In genomic region chr9:20878710-20879065, GRCm38 (mm10) we compare ENCODE assay signal across 8 mouse cellular contexts. TPM values are rescaled to one million over a fixed set of nuclear protein-coding genes. Genes with fewer than 3 reads are reported as not detected.
A peak's percentile ranks its signal among the peaks of the same experiment; 100 is the strongest.
DNase-seq lines count a peak whose midpoint lies in the region; ATAC-seq and TF ChIP-seq lines count a peak whose summit lies in the region.

No protein-coding gene starts in this region.

- WGBS in kidney, embryonic 14.5 days, result 20% methylated on average over 10 of the region's 10 CpGs
- WGBS in forebrain, embryonic 10.5 days, result 17% methylated on average over 10 of the region's 10 CpGs
- 23% methylated on average over 10 of the region's 10 CpGs for WGBS in limb, embryonic 10.5 days
- WGBS in neural tube, embryonic 12.5 days, result 20% methylated on average over 10 of the region's 10 CpGs

- no peak for DNase-seq in kidney, adult 8-10 months
- no peak for DNase-seq in ES-E14 (ENCODE audit: low read depth, low spot score)
- DNase-seq in forebrain, embryonic 10.5 days (ENCODE audit: extremely low spot score, low spot score), result no peak
- no peak for DNase-seq in limb, embryonic 10.5 days (ENCODE audit: low spot score)
- no peak for DNase-seq in layer of hippocampus, adult 9-10 months (ENCODE audit: low spot score)
- DNase-seq in right cerebral cortex, postnatal 36 days (ENCODE audit: low spot score in 2 of 2), result no peak

- no peaks in the 10 kb centered on the region for H3K36me3 ChIP-seq in kidney, embryonic 14.5 days (ENCODE audit: control insufficient read depth, insufficient read depth, low read length)
- peaks cover 2% of the 10 kb centered on the region; the same call in 1 of the 2 replicates for H3K36me3 ChIP-seq in ES-E14 (ENCODE audit: control insufficient read depth, insufficient read depth, low read length, poor library complexity, severe bottlenecking)
- no peaks in the 10 kb centered on the region for H3K36me3 ChIP-seq in forebrain, embryonic 10.5 days (replicated peaks)
- H3K36me3 ChIP-seq in limb, embryonic 10.5 days, result no peaks in the 10 kb centered on the region
- no peaks in the 10 kb centered on the region for H3K36me3 ChIP-seq in neural tube, embryonic 12.5 days

- H3K4me2 ChIP-seq in kidney, embryonic 14.5 days (replicated peaks; ENCODE audit: low read depth, low read length), result peak overlapping the region; percentile 70
- H3K4me2 ChIP-seq in neural tube, embryonic 12.5 days (replicated peaks), result peak overlapping the region; percentile 64

- no peaks in the 10 kb centered on the region for H3K9me3 ChIP-seq in kidney, embryonic 14.5 days (ENCODE audit: control insufficient read depth, low read length)
- H3K9me3 ChIP-seq in ES-E14 (ENCODE audit: control insufficient read depth, insufficient read depth, low read depth, low read length), result no peaks in the 10 kb centered on the region
- H3K9me3 ChIP-seq in forebrain, embryonic 10.5 days, result 0 out of 2 replicates have a peak, but pooled peaks cover 6% of the 10 kb centered on the region
- H3K9me3 ChIP-seq in limb, embryonic 10.5 days (replicated peaks), result 0 out of 2 replicates have a peak, but pooled peaks cover 1% of the 10 kb centered on the region
- H3K9me3 ChIP-seq in neural tube, embryonic 12.5 days, result no peaks in the 10 kb centered on the region

- peak overlapping the region; percentile 88 for H3K27ac ChIP-seq in kidney, embryonic 14.5 days (ENCODE audit: low read depth, low read length)
- H3K27ac ChIP-seq in ES-E14 (ENCODE audit: insufficient read depth, low read depth, low read length, poor library complexity, severe bottlenecking), result peak overlapping the region; percentile 68
- H3K27ac ChIP-seq in forebrain, embryonic 10.5 days, result peak overlapping the region; percentile 95
- H3K27ac ChIP-seq in limb, embryonic 10.5 days, result peak overlapping the region; percentile 90
- peak overlapping the region; percentile 65 for H3K27ac ChIP-seq in neural tube, embryonic 12.5 days

- peak; percentile 7 for ATAC-seq in kidney, embryonic 14.5 days (ENCODE audit: low FRiP score, low TSS enrichment)
- ATAC-seq in neural tube, embryonic 12.5 days (ENCODE audit: low FRiP score, low read depth), result peak; percentile 14

- peak overlapping the region; percentile 45 for H3K4me3 ChIP-seq in kidney, embryonic 14.5 days (ENCODE audit: low read length)
- peak overlapping the region; percentile 66 for H3K4me3 ChIP-seq in ES-E14 (ENCODE audit: insufficient read depth in 1 of 2, low read depth in 1 of 2, low read length in 2 of 2, poor library complexity in 1 of 2, severe bottlenecking in 1 of 2)
- H3K4me3 ChIP-seq in forebrain, embryonic 10.5 days, result peak overlapping the region; percentile 59
- H3K4me3 ChIP-seq in limb, embryonic 10.5 days, result peak overlapping the region; percentile 57
- peak overlapping the region; percentile 34 for H3K4me3 ChIP-seq in neural tube, embryonic 12.5 days

- in situ Hi-C loops in ES-E14 (cut with MboI; ENCODE audit: low sequenced_read_pairs in 2 of 2, unreplicated experiment in 2 of 2), result no loop called here

- no peaks in the 10 kb centered on the region for H3K27me3 ChIP-seq in kidney, embryonic 14.5 days (ENCODE audit: control insufficient read depth, insufficient read depth, low read length)
- no peaks in the 10 kb centered on the region; the same call in 1 of the 2 replicates for H3K27me3 ChIP-seq in forebrain, embryonic 10.5 days (ENCODE audit: poor library complexity, severe bottlenecking)
- H3K27me3 ChIP-seq in limb, embryonic 10.5 days (ENCODE audit: low read depth, poor library complexity, severe bottlenecking), result no peaks in the 10 kb centered on the region
- H3K27me3 ChIP-seq in neural tube, embryonic 12.5 days (replicated peaks), result no peaks in the 10 kb centered on the region; the same call in 1 of the 2 replicates

- H3K9ac ChIP-seq in kidney, embryonic 14.5 days (ENCODE audit: low read depth, low read length), result peak overlapping the region; percentile 73
- H3K9ac ChIP-seq in ES-E14 (ENCODE audit: insufficient read depth, low read depth, low read length, poor library complexity, severe bottlenecking), result peak overlapping the region; percentile 84
- H3K9ac ChIP-seq in neural tube, embryonic 12.5 days, result peak overlapping the region; percentile 48

- H3K4me1 ChIP-seq in kidney, embryonic 14.5 days (ENCODE audit: control insufficient read depth, insufficient read depth, low read length), result no peaks in the 10 kb centered on the region
- peaks cover 0 to 8% of the 10 kb centered on the region in 2 experiments; a peak in 2 of 4 replicates for H3K4me1 ChIP-seq in ES-E14 (ENCODE audit: control insufficient read depth in 2 of 2, insufficient read depth in 2 of 2, low read length in 2 of 2, poor library complexity in 1 of 2)
- peaks cover 16% of the 10 kb centered on the region for H3K4me1 ChIP-seq in forebrain, embryonic 10.5 days
- peaks cover 18% of the 10 kb centered on the region for H3K4me1 ChIP-seq in limb, embryonic 10.5 days
- H3K4me1 ChIP-seq in neural tube, embryonic 12.5 days, result peaks cover 3% of the 10 kb centered on the region; the same call in 1 of the 2 replicates

TF ChIP-seq in ES-E14, 5 proteins besides CTCF, POLR2A, EP300 and RAD21:
- TF ChIP-seq ZNF384 (IDR thresholded peaks at IDR 0.05; ENCODE audit: low read depth, low read length) (no peak), ZC3H11A (IDR thresholded peaks at IDR 0.05; ENCODE audit: borderline replicate concordance, low read depth, low read length) (no peak), CHD2 (IDR thresholded peaks at IDR 0.05; ENCODE audit: low read depth, low read length) (no peak)

RNA-seq across cellular contexts. Expression of gene Angptl6, which starts 0.8 kb away (rescaled TPM):
- polyA plus RNA-seq in kidney, embryonic 14.5 days (2014; fragmentation: Nextera tagmentation; extraction: Ambion mirVana), result 2.0 and 2.2 TPM in 2 replicates
- total RNA-seq in ES-E14 (2012; rRNA removed), result 4.1 and 4.4 TPM in 2 replicates
- polyA plus RNA-seq in forebrain, embryonic 10.5 days (2016; fragmentation: Nextera tagmentation; extraction: Ambion mirVana), result 4.4 and 5.1 TPM in 2 replicates
- polyA plus RNA-seq in limb, embryonic 10.5 days (2016; fragmentation: Nextera tagmentation; extraction: Ambion mirVana), result 2.4 and 2.9 TPM in 2 replicates
- 5.8 and 6.7 TPM in 2 replicates for polyA plus RNA-seq in neural tube, embryonic 12.5 days (2016; fragmentation: Nextera tagmentation; extraction: Ambion mirVana)

RNA-seq across cellular contexts. Expression of gene Ppan, which starts 9.3 kb away (rescaled TPM):
- 82.3 and 90.0 TPM in 2 replicates for polyA plus RNA-seq in kidney, embryonic 14.5 days (2014; fragmentation: Nextera tagmentation; extraction: Ambion mirVana)
- 179 and 287 TPM in 2 replicates for total RNA-seq in ES-E14 (2012; rRNA removed)
- 107 and 108 TPM in 2 replicates for polyA plus RNA-seq in forebrain, embryonic 10.5 days (2016; fragmentation: Nextera tagmentation; extraction: Ambion mirVana)
- 103 and 121 TPM in 2 replicates for polyA plus RNA-seq in limb, embryonic 10.5 days (2016; fragmentation: Nextera tagmentation; extraction: Ambion mirVana)
- polyA plus RNA-seq in neural tube, embryonic 12.5 days (2016; fragmentation: Nextera tagmentation; extraction: Ambion mirVana), result 54.1 and 58.6 TPM in 2 replicates

RNA-seq across cellular contexts. Expression of gene A230050P20Rik, which starts 10.2 kb away (rescaled TPM):
- polyA plus RNA-seq in kidney, embryonic 14.5 days (2014; fragmentation: Nextera tagmentation; extraction: Ambion mirVana), result 6.1 and 7.8 TPM in 2 replicates
- total RNA-seq in ES-E14 (2012; rRNA removed), result 8.3 and 16.5 TPM in 2 replicates
- 1.2 and 1.9 TPM in 2 replicates for polyA plus RNA-seq in forebrain, embryonic 10.5 days (2016; fragmentation: Nextera tagmentation; extraction: Ambion mirVana)
- 1.7 and 1.8 TPM in 2 replicates for polyA plus RNA-seq in limb, embryonic 10.5 days (2016; fragmentation: Nextera tagmentation; extraction: Ambion mirVana)
- 1.4 and 1.6 TPM in 2 replicates for polyA plus RNA-seq in neural tube, embryonic 12.5 days (2016; fragmentation: Nextera tagmentation; extraction: Ambion mirVana)

RNA-seq across cellular contexts. Expression of gene Eif3g, which starts 19.7 kb away (rescaled TPM):
- 327 and 329 TPM in 2 replicates for polyA plus RNA-seq in kidney, embryonic 14.5 days (2014; fragmentation: Nextera tagmentation; extraction: Ambion mirVana)
- 196 and 239 TPM in 2 replicates for total RNA-seq in ES-E14 (2012; rRNA removed)
- polyA plus RNA-seq in forebrain, embryonic 10.5 days (2016; fragmentation: Nextera tagmentation; extraction: Ambion mirVana), result 425 and 433 TPM in 2 replicates
- 415 and 453 TPM in 2 replicates for polyA plus RNA-seq in limb, embryonic 10.5 days (2016; fragmentation: Nextera tagmentation; extraction: Ambion mirVana)
- polyA plus RNA-seq in neural tube, embryonic 12.5 days (2016; fragmentation: Nextera tagmentation; extraction: Ambion mirVana), result 301 and 309 TPM in 2 replicates
